Mouse (Mus musculus) intestine, embryonic 15.5 days (tissue): Measurements from ENCODE around the gene Olfr1274-ps. TPM values are rescaled to one million over a fixed set of nuclear protein-coding genes. Genes with fewer than 3 reads are reported as not detected.

Source experiments
- ATAC-seq: fragments of 200-750 bp; cut with Nextera tagmentation; 2 replicates; pipeline ENCODE4 v1.8.0; 2017; ENCODE audit warnings: moderate TSS enrichment, moderate library complexity
- H3K27ac ChIP-seq: fragments of 300-500 bp; sonication (generic); 2 replicates; pipeline ENCODE4 v1.5.1; 2015; ENCODE audit warnings: mild to moderate bottlenecking, inconsistent platforms
- H3K27me3 ChIP-seq: fragments of 300-500 bp; sonication (generic); replicated peaks from 2 replicates; pipeline ENCODE4 v1.6.1; 2015; ENCODE audit warnings: inconsistent platforms
- H3K36me3 ChIP-seq: fragments of 300-500 bp; sonication (generic); 2 replicates; pipeline ENCODE4 v1.6.1; 2015; ENCODE audit warnings: inconsistent platforms
- H3K4me1 ChIP-seq: fragments of 300-500 bp; sonication (generic); replicated peaks from 2 replicates; pipeline ENCODE4 v1.6.1; 2015; ENCODE audit warnings: inconsistent platforms
- H3K4me2 ChIP-seq: fragments of 300-500 bp; sonication (generic); replicated peaks from 2 replicates; pipeline ENCODE4 v1.6.1; 2015; ENCODE audit warnings: mild to moderate bottlenecking, inconsistent platforms
- H3K4me3 ChIP-seq: fragments of 300-500 bp; sonication (generic); replicated peaks from 2 replicates; pipeline ENCODE4 v1.5.1; 2015; ENCODE audit warnings: inconsistent platforms
- H3K9ac ChIP-seq: fragments of 300-500 bp; sonication (generic); 2 replicates; pipeline ENCODE4 v1.6.1; 2015; ENCODE audit warnings: inconsistent platforms
- H3K9me3 ChIP-seq: fragments of 300-500 bp; sonication (generic); 2 replicates; pipeline ENCODE4 v1.6.1; 2016; ENCODE audit warnings: inconsistent platforms
- WGBS: fragments of 180-500 bp; shearing (Covaris S2); methylation state at CpG from one replicate; pipeline ENCODE4 v1.1.7; 2015; 5-methylcytosine and 5-hydroxymethylcytosine counted together
- polyA plus RNA-seq: library from polyadenylated mRNA; unstranded; fragments of >200 nt; fragmentation: Nextera tagmentation; extraction: Ambion mirVana; gene quantifications from 2 replicates; pipeline ENCODE4 v1.2.1, GENCODE M21; 2015

Gene Olfr1274-ps
- polyA plus RNA-seq, 1 experiment from 2014 or later: not detected

GRCm38 (mm10) chr2:90443811-90444210 is 45.3 kb downstream of the Olfr1274-ps start:
- H3K36me3 ChIP-seq: peaks cover under 1% of the 10 kb centered on the region; the same call in 1 of the 2 replicates
- WGBS: 71% methylated on average over 5 of the region's 5 CpGs
- ATAC-seq: no peak
- H3K4me3 ChIP-seq: no peak overlapping the region
- no peaks in the 10 kb centered on the region for H3K27me3 ChIP-seq
- no peaks in the 10 kb centered on the region for H3K4me1 ChIP-seq
- H3K27ac ChIP-seq: no peak overlapping the region
- H3K9me3 ChIP-seq: no peaks in the 10 kb centered on the region
- no peak overlapping the region for H3K9ac ChIP-seq
- no peak overlapping the region for H3K4me2 ChIP-seq

- WGBS: 87% methylated on average over 15 of the region's 15 CpGs
- ATAC-seq: no peak
Observed at GRCm38 (mm10) chr2:90448967-90449740, 50.7 kb downstream of the Olfr1274-ps start.

GRCm38 (mm10) chr2:90452380-90452779 is 53.9 kb downstream of the Olfr1274-ps start:
- Histone ChIP-seq H3K9me3 (no peaks in the 10 kb centered on the region), H3K4me3 (no peak overlapping the region), H3K27me3 (no peaks in the 10 kb centered on the region), H3K9ac (no peak overlapping the region), H3K4me2 (no peak overlapping the region), H3K36me3 (peaks cover 22% of the 10 kb centered on the region), H3K27ac (no peak overlapping the region), H3K4me1 (no peaks in the 10 kb centered on the region)
- ATAC-seq: no peak
- 91% methylated on average over 3 of the region's 3 CpGs for WGBS

More at GRCm38 (mm10) chr2:90448967-90449740, 50.7 kb downstream of the Olfr1274-ps start:
- H3K27ac ChIP-seq: no peak overlapping the region
- H3K4me1 ChIP-seq: no peaks in the 10 kb centered on the region
- H3K4me3 ChIP-seq: no peak overlapping the region
- H3K27me3 ChIP-seq: no peaks in the 10 kb centered on the region
- peaks cover 6% of the 10 kb centered on the region; the same call in 1 of the 2 replicates for H3K36me3 ChIP-seq
- no peak overlapping the region for H3K4me2 ChIP-seq
- no peaks in the 10 kb centered on the region for H3K9me3 ChIP-seq
- no peak overlapping the region for H3K9ac ChIP-seq

Other genes starting within 250 kb of the Olfr1274-ps start
- not detected in 2 replicates for gene Olfr1270, start 245.6 kb upstream of the Olfr1274-ps start, polyA plus RNA-seq
- not detected in 2 replicates for gene Olfr1506, start 174.2 kb upstream of the Olfr1274-ps start, polyA plus RNA-seq
- not detected in 2 replicates for gene Olfr142, start 141.1 kb upstream of the Olfr1274-ps start, polyA plus RNA-seq
- gene Olfr1271, start 127.7 kb upstream of the Olfr1274-ps start, polyA plus RNA-seq: not detected in 2 replicates
- not detected in 2 replicates for gene Olfr1272, start 105.8 kb upstream of the Olfr1274-ps start, polyA plus RNA-seq
- not detected in 2 replicates for gene Gm13769, start 76.5 kb upstream of the Olfr1274-ps start, polyA plus RNA-seq
- 4.4 and 5.3 TPM in 2 replicates for gene Ptprj, start 182.0 kb downstream of the Olfr1274-ps start, polyA plus RNA-seq